ENCODE assay signal across 18 mouse cellular contexts in genomic region chr17:64612930-64613329, GRCm38 (mm10). TPM values are rescaled to one million over a fixed set of nuclear protein-coding genes. Genes with fewer than 3 reads are reported as not detected.
DNase-seq lines count a peak whose midpoint lies in the region; ATAC-seq lines count a peak whose summit lies in the region.
"Had no signal": no experiment of that assay in that cellular context is flagged by ENCODE, and none has a peak within 500 bp of the region (broad histone marks: within the 10 kb centered on the region; RNA-seq: fewer than 3 reads in every experiment).

No protein-coding gene starts in this region.

- H3K27ac ChIP-seq in embryonic facial prominence, embryonic 14.5 days (replicated peaks; ENCODE audit: low read depth, low read length) = peak overlapping the region; percentile 63
- H3K27ac ChIP-seq in embryonic facial prominence, embryonic 10.5 days (replicated peaks) = no peak overlapping the region
- 0 out of 2 replicates have a peak overlapping the region, but pooled peaks have one; percentile 27 for H3K27ac ChIP-seq in kidney, embryonic 15.5 days
- H3K27ac ChIP-seq in kidney, embryonic 14.5 days (ENCODE audit: low read depth, low read length) = no peak overlapping the region
- peak overlapping the region; percentile 77 for H3K27ac ChIP-seq in lung, embryonic 16.5 days (ENCODE audit: low read length)
- peak overlapping the region; percentile 79 for H3K27ac ChIP-seq in stomach, embryonic 16.5 days (ENCODE audit: low read length)
- H3K27ac ChIP-seq: hindbrain, embryonic 13.5 days; liver, embryonic 13.5 days; midbrain, embryonic 12.5 days; neural tube, embryonic 12.5 days had no signal

- peak; percentile 74 for DNase-seq in embryonic facial prominence, embryonic 14.5 days (ENCODE audit: low spot score)
- DNase-seq in embryonic facial prominence, embryonic 10.5 days (ENCODE audit: low spot score) = no peak
- DNase-seq in lung, postnatal 36 days = no peak
- DNase-seq in layer of hippocampus, adult 9-11 months = no peak
- DNase-seq: cerebellum, adult 11-12 months; cerebellum, postnatal 14 days; kidney, adult 9 months; layer of hippocampus, postnatal 36 days; liver, embryonic 13.5 days had no signal

- H3K4me1 ChIP-seq in embryonic facial prominence, embryonic 14.5 days (ENCODE audit: control insufficient read depth, insufficient read depth, low read length) = 0 out of 2 replicates have a peak, but pooled peaks cover 4% of the 10 kb centered on the region
- peaks cover 14% of the 10 kb centered on the region for H3K4me1 ChIP-seq in embryonic facial prominence, embryonic 10.5 days
- peaks cover 23% of the 10 kb centered on the region for H3K4me1 ChIP-seq in kidney, embryonic 15.5 days
- H3K4me1 ChIP-seq in kidney, embryonic 14.5 days (ENCODE audit: control insufficient read depth, insufficient read depth, low read length) = no peaks in the 10 kb centered on the region
- H3K4me1 ChIP-seq in lung, embryonic 16.5 days (replicated peaks; ENCODE audit: control insufficient read depth, insufficient read depth, low read length) = peaks cover 31% of the 10 kb centered on the region
- peaks cover 19% of the 10 kb centered on the region for H3K4me1 ChIP-seq in stomach, embryonic 16.5 days (ENCODE audit: control insufficient read depth, insufficient read depth, low read length)
- H3K4me1 ChIP-seq: midbrain, embryonic 12.5 days; neural tube, embryonic 12.5 days had no signal

- peak; percentile 62; the same call in 1 of the 2 replicates for ATAC-seq in embryonic facial prominence, embryonic 14.5 days (ENCODE audit: low read depth)
- no peak for ATAC-seq in kidney, embryonic 15.5 days (replicated peaks; ENCODE audit: low FRiP score)
- ATAC-seq in kidney, embryonic 14.5 days (ENCODE audit: low FRiP score, low TSS enrichment) = no peak
- ATAC-seq in lung, embryonic 16.5 days (ENCODE audit: low read depth) = peak; percentile 78
- peak; percentile 21; the same call in 1 of the 2 replicates for ATAC-seq in stomach, embryonic 16.5 days (ENCODE audit: insufficient read depth, low FRiP score)
- ATAC-seq: inflammation-experienced regulatory T-cells, adult 6 months; Patski had no signal

- H3K4me2 ChIP-seq in embryonic facial prominence, embryonic 14.5 days (ENCODE audit: low read depth, low read length) = no peak overlapping the region
- no peak overlapping the region for H3K4me2 ChIP-seq in kidney, embryonic 15.5 days
- no peak overlapping the region for H3K4me2 ChIP-seq in kidney, embryonic 14.5 days (replicated peaks; ENCODE audit: low read depth, low read length)
- H3K4me2 ChIP-seq in lung, embryonic 16.5 days (ENCODE audit: low read depth, low read length) = no peak overlapping the region
- H3K4me2 ChIP-seq in stomach, embryonic 16.5 days (ENCODE audit: low read depth, low read length) = peak overlapping the region; percentile 11; the same call in 1 of the 2 replicates
- H3K4me2 ChIP-seq: hindbrain, embryonic 13.5 days; liver, embryonic 13.5 days; midbrain, embryonic 12.5 days; neural tube, embryonic 12.5 days had no signal

- 72% methylated on average over 3 of the region's 3 CpGs for WGBS in embryonic facial prominence, embryonic 14.5 days
- WGBS in embryonic facial prominence, embryonic 10.5 days = 94% methylated on average over 3 of the region's 3 CpGs
- WGBS in kidney, embryonic 15.5 days = 78% methylated on average over 3 of the region's 3 CpGs
- 83% methylated on average over 3 of the region's 3 CpGs for WGBS in kidney, embryonic 14.5 days
- 56% methylated on average over 3 of the region's 3 CpGs for WGBS in lung, embryonic 16.5 days
- WGBS in stomach, embryonic 16.5 days = 64% methylated on average over 3 of the region's 3 CpGs

- no peak overlapping the region for H3K9ac ChIP-seq in embryonic facial prominence, embryonic 14.5 days (ENCODE audit: low read depth, low read length)
- no peak overlapping the region for H3K9ac ChIP-seq in kidney, embryonic 15.5 days
- no peak overlapping the region for H3K9ac ChIP-seq in kidney, embryonic 14.5 days (ENCODE audit: low read depth, low read length)
- H3K9ac ChIP-seq in lung, embryonic 16.5 days (ENCODE audit: low read length) = no peak overlapping the region
- H3K9ac ChIP-seq in stomach, embryonic 16.5 days (ENCODE audit: low read length) = no peak overlapping the region
- H3K9ac ChIP-seq: hindbrain, embryonic 13.5 days; liver, embryonic 13.5 days; midbrain, embryonic 12.5 days; neural tube, embryonic 12.5 days had no signal

- 0 out of 2 replicates have a peak, but pooled peaks cover 4% of the 10 kb centered on the region for H3K36me3 ChIP-seq in embryonic facial prominence, embryonic 14.5 days (ENCODE audit: control insufficient read depth, insufficient read depth, low read length)
- H3K36me3 ChIP-seq in embryonic facial prominence, embryonic 10.5 days (replicated peaks) = peaks cover 28% of the 10 kb centered on the region; the same call in 1 of the 2 replicates
- H3K36me3 ChIP-seq in kidney, embryonic 15.5 days = 0 out of 2 replicates have a peak, but pooled peaks cover 6% of the 10 kb centered on the region
- H3K36me3 ChIP-seq in kidney, embryonic 14.5 days (ENCODE audit: control insufficient read depth, insufficient read depth, low read length) = no peaks in the 10 kb centered on the region; the same call in 1 of the 2 replicates
- H3K36me3 ChIP-seq in lung, embryonic 16.5 days (ENCODE audit: control insufficient read depth, insufficient read depth, low read length) = no peaks in the 10 kb centered on the region
- H3K36me3 ChIP-seq in stomach, embryonic 16.5 days (ENCODE audit: control insufficient read depth, insufficient read depth, low read length) = peaks cover 3% of the 10 kb centered on the region; the same call in 1 of the 2 replicates
- H3K36me3 ChIP-seq: hindbrain, embryonic 13.5 days; midbrain, embryonic 12.5 days; neural tube, embryonic 12.5 days had no signal

- H3K4me3 ChIP-seq in embryonic facial prominence, embryonic 14.5 days (ENCODE audit: low read depth, low read length) = no peak overlapping the region
- no peak overlapping the region for H3K4me3 ChIP-seq in embryonic facial prominence, embryonic 10.5 days
- no peak overlapping the region for H3K4me3 ChIP-seq in kidney, embryonic 15.5 days (replicated peaks)
- H3K4me3 ChIP-seq in kidney, embryonic 14.5 days (ENCODE audit: low read length) = no peak overlapping the region
- H3K4me3 ChIP-seq in lung, embryonic 16.5 days (ENCODE audit: low read length) = no peak overlapping the region
- H3K4me3 ChIP-seq in stomach, embryonic 16.5 days (replicated peaks; ENCODE audit: low read length) = no peak overlapping the region
- H3K4me3 ChIP-seq: hindbrain, embryonic 13.5 days; liver, embryonic 13.5 days; midbrain, embryonic 12.5 days; neural tube, embryonic 12.5 days had no signal

- no peaks in the 10 kb centered on the region for H3K27me3 ChIP-seq in embryonic facial prominence, embryonic 14.5 days (replicated peaks; ENCODE audit: control insufficient read depth, insufficient read depth, low read length)
- H3K27me3 ChIP-seq in embryonic facial prominence, embryonic 10.5 days (replicated peaks; ENCODE audit: low read depth, poor library complexity, severe bottlenecking) = no peaks in the 10 kb centered on the region
- H3K27me3 ChIP-seq in kidney, embryonic 15.5 days = no peaks in the 10 kb centered on the region
- no peaks in the 10 kb centered on the region for H3K27me3 ChIP-seq in kidney, embryonic 14.5 days (ENCODE audit: control insufficient read depth, insufficient read depth, low read length)
- H3K27me3 ChIP-seq in lung, embryonic 16.5 days (ENCODE audit: control insufficient read depth, insufficient read depth, low read depth, low read length) = no peaks in the 10 kb centered on the region
- no peaks in the 10 kb centered on the region for H3K27me3 ChIP-seq in stomach, embryonic 16.5 days (ENCODE audit: control insufficient read depth, insufficient read depth, low read length)
- H3K27me3 ChIP-seq: hindbrain, embryonic 13.5 days; liver, embryonic 13.5 days; midbrain, embryonic 12.5 days; neural tube, embryonic 12.5 days; Patski had no signal

- no peaks in the 10 kb centered on the region for H3K9me3 ChIP-seq in embryonic facial prominence, embryonic 14.5 days (ENCODE audit: control insufficient read depth, low read length)
- no peaks in the 10 kb centered on the region for H3K9me3 ChIP-seq in embryonic facial prominence, embryonic 10.5 days
- H3K9me3 ChIP-seq in kidney, embryonic 15.5 days (replicated peaks) = no peaks in the 10 kb centered on the region
- no peaks in the 10 kb centered on the region for H3K9me3 ChIP-seq in kidney, embryonic 14.5 days (ENCODE audit: control insufficient read depth, low read length)
- H3K9me3 ChIP-seq in lung, embryonic 16.5 days (ENCODE audit: control insufficient read depth, low read length) = no peaks in the 10 kb centered on the region
- no peaks in the 10 kb centered on the region for H3K9me3 ChIP-seq in stomach, embryonic 16.5 days (replicated peaks; ENCODE audit: control insufficient read depth, low read length)
- H3K9me3 ChIP-seq: hindbrain, embryonic 13.5 days; liver, embryonic 13.5 days; midbrain, embryonic 12.5 days; neural tube, embryonic 12.5 days had no signal

RNA-seq across cellular contexts. Expression of gene Man2a1, which starts 12.4 kb away (rescaled TPM):
- polyA plus RNA-seq in embryonic facial prominence, embryonic 14.5 days (2014; fragmentation: Nextera tagmentation; extraction: Ambion mirVana) = 10.5 and 12.8 TPM in 2 replicates
- polyA plus RNA-seq in embryonic facial prominence, embryonic 10.5 days (2016; fragmentation: Nextera tagmentation; extraction: Ambion mirVana) = 5.8 and 6.4 TPM in 2 replicates
- 8.6 and 11.0 TPM in 2 replicates for polyA plus RNA-seq in kidney, embryonic 15.5 days (2015; fragmentation: Nextera tagmentation; extraction: Ambion mirVana)
- 9.8 and 12.5 TPM in 2 replicates for polyA plus RNA-seq in kidney, embryonic 14.5 days (2014; fragmentation: Nextera tagmentation; extraction: Ambion mirVana)
- polyA plus RNA-seq in lung, embryonic 16.5 days (2015; fragmentation: Nextera tagmentation; extraction: Ambion mirVana) = 8.8 and 10.1 TPM in 2 replicates
- polyA plus RNA-seq in stomach, embryonic 16.5 days (2015; fragmentation: Nextera tagmentation; extraction: Ambion mirVana) = 11.9 and 13.7 TPM in 2 replicates

Comparison
In these comparisons a context has a peak if more than half of its experiments do, and no peak if none do; other contexts are left out.
1. H3K27ac ChIP-seq: peak in embryonic facial prominence, embryonic 14.5 days (single experiment), kidney, embryonic 15.5 days (single experiment), lung, embryonic 16.5 days (single experiment) and stomach, embryonic 16.5 days (single experiment); none in embryonic facial prominence, embryonic 10.5 days (single experiment) and kidney, embryonic 14.5 days (single experiment).
2. ATAC-seq: peak in embryonic facial prominence, embryonic 14.5 days (single experiment), lung, embryonic 16.5 days (single experiment) and stomach, embryonic 16.5 days (single experiment); none in kidney, embryonic 15.5 days (single experiment) and kidney, embryonic 14.5 days (single experiment).